Mouse (Mus musculus) small intestine, adult 2 months (tissue): ENCODE data around the gene Raf1. TPM values are rescaled to one million over a fixed set of nuclear protein-coding genes. Genes with fewer than 3 reads are reported as not detected.

Experiments used
- H3K27ac ChIP-seq: fragments of 200-500 bp; 2 replicates; pipeline ENCODE4 v1.5.1; 2012; ENCODE audit warnings: low read depth, low read length, control low read depth, inconsistent platforms; ENCODE audit not compliant: insufficient read depth
- H3K27me3 ChIP-seq: fragments of 200-500 bp; 2 replicates; pipeline ENCODE4 v1.6.1; 2012; ENCODE audit warnings: mild to moderate bottlenecking, moderate library complexity, low read length, inconsistent platforms; ENCODE audit not compliant: control insufficient read depth, insufficient read depth
- H3K36me3 ChIP-seq: fragments of 200-500 bp; 2 replicates; pipeline ENCODE4 v1.6.1; 2012; ENCODE audit warnings: mild to moderate bottlenecking, low read length, control low read depth, inconsistent platforms; ENCODE audit not compliant: control insufficient read depth, insufficient read depth
- H3K4me1 ChIP-seq: fragments of 200-500 bp; 2 replicates; pipeline ENCODE4 v1.6.1; 2012; ENCODE audit warnings: low read length, inconsistent platforms, mixed read lengths; ENCODE audit not compliant: control insufficient read depth, insufficient read depth, insufficient read length
- H3K4me3 ChIP-seq: fragments of 200-500 bp; 2 replicates; pipeline ENCODE4 v1.5.1; 2012; ENCODE audit warnings: low read depth, mild to moderate bottlenecking, control low read depth, inconsistent platforms, low read length, moderate library complexity
- CTCF ChIP-seq: fragments of 200-500 bp; IDR thresholded peaks from 2 replicates; pipeline ENCODE4 v1.5.1; 2012; ENCODE audit warnings: low read depth, mild to moderate bottlenecking, control low read depth, inconsistent platforms, low read length, moderate library complexity, mixed read lengths; ENCODE audit not compliant: insufficient replicate concordance, insufficient read length; ENCODE audit errors: extremely low read depth
- POLR2A ChIP-seq: fragments of 200-500 bp; IDR thresholded peaks from 2 replicates; pipeline ENCODE4 v1.6.1; 2012; ENCODE audit warnings: low read depth, mild to moderate bottlenecking, control low read depth, inconsistent platforms, low read length, moderate library complexity
- WGBS: fragments of 180-500 bp; shearing (Covaris S2); methylation state at CpG from one replicate; pipeline ENCODE4 v1.1.7; 2018; 5-methylcytosine and 5-hydroxymethylcytosine counted together
- polyA plus RNA-seq: library from polyadenylated mRNA; depleted of rRNA; stranded (reverse); fragments of >200 nt; gene quantifications from 2 replicates; pipeline ENCODE4 v1.2.3, GENCODE M21; 2012

The Raf1 gene
- polyA plus RNA-seq, 1 experiment, result 81.6 TPM

- 27% methylated on average over 19 of the region's 19 CpGs for WGBS
- peaks cover 9% of the 10 kb centered on the region; the same call in 1 of the 2 replicates for H3K4me1 ChIP-seq
- peak overlapping the region; percentile 86 for H3K27ac ChIP-seq
- TF ChIP-seq POLR2A (peak; percentile 33; the same call in 1 of the 2 replicates), CTCF (no peak)
- H3K36me3 ChIP-seq, result 0 out of 2 replicates have a peak, but pooled peaks cover 6% of the 10 kb centered on the region
- no peaks in the 10 kb centered on the region for H3K27me3 ChIP-seq
- peak overlapping the region; percentile 65 for H3K4me3 ChIP-seq
Observed at GRCm38 (mm10) chr6:115591692-115592359, 84.6 kb downstream of the Raf1 start.

- TF ChIP-seq CTCF (no peak), POLR2A (no peak)
- Histone ChIP-seq H3K27ac (no peak overlapping the region), H3K4me1 (peaks cover 4% of the 10 kb centered on the region; the same call in 1 of the 2 replicates), H3K36me3 (peaks cover 10% of the 10 kb centered on the region; the same call in 1 of the 2 replicates), H3K27me3 (no peaks in the 10 kb centered on the region), H3K4me3 (no peak overlapping the region)
- WGBS, result 65% methylated on average over 10 of the region's 10 CpGs
Observed at GRCm38 (mm10) chr6:115586321-115586720, 90.1 kb downstream of the Raf1 start.

GRCm38 (mm10) chr6:115584176-115584575 is 92.3 kb downstream of the Raf1 start:
- Histone ChIP-seq H3K27ac (no peak overlapping the region), H3K36me3 (peaks cover 9% of the 10 kb centered on the region; the same call in 1 of the 2 replicates), H3K4me3 (no peak overlapping the region), H3K4me1 (no peaks in the 10 kb centered on the region), H3K27me3 (no peaks in the 10 kb centered on the region)
- TF ChIP-seq POLR2A (no peak), CTCF (peak; percentile 26; the same call in 1 of the 2 replicates)
- WGBS, result 25% methylated on average over 3 of the region's 3 CpGs

- no peak overlapping the region for H3K27ac ChIP-seq
- no peaks in the 10 kb centered on the region for H3K27me3 ChIP-seq
- TF ChIP-seq POLR2A (no peak), CTCF (no peak)
- H3K36me3 ChIP-seq, result peaks cover 7% of the 10 kb centered on the region; the same call in 1 of the 2 replicates
- no peaks in the 10 kb centered on the region for H3K4me1 ChIP-seq
- no peak overlapping the region for H3K4me3 ChIP-seq
- WGBS, result 81% methylated on average over 6 of the region's 6 CpGs
Observed at GRCm38 (mm10) chr6:115583430-115584125, 92.9 kb downstream of the Raf1 start.

DNA sequence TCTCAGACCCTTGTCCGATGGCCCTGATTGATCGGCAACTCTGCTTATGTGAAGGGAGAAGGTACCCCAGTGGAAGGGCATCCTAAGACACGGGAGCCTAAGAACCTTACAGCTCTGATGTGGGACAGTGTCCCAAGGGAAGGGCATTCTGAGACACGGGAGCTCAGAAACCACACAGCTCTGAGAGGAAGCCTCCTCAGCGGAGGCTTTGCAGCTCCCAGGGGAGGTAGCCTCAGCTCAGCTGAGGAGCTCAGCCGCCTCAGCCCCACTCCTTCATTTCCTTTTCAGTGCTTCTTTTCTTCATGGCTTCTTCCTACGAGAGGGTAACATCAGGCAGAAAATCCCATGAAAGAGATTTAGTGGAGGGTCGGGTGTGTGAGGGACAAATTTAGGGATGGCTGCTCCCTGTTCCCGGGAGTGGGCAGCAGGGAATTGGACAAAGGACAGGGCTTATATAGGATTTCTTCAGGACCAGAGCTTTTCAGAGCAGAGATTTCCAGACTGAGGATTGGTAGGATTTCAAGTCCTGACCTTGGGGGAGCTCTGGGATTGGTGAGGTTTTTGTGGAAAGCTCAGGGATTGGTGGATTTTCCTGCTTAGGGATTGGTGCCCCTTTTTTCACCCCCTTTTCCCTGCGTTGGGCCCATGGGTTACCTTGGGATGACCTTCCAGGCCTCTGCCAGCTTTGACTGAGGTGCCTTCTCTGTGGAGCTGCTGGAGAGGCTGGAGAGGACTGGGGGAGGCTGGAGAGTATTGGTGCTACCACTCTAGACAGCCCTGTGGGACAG is 93.9 kb downstream of the Raf1 start:
- H3K27ac ChIP-seq, result no peak overlapping the region
- H3K4me1 ChIP-seq, result peaks cover 5% of the 10 kb centered on the region; the same call in 1 of the 2 replicates
- H3K27me3 ChIP-seq, result no peaks in the 10 kb centered on the region
- WGBS, result 85% methylated on average over 10 of the region's 10 CpGs
- H3K4me3 ChIP-seq, result no peak overlapping the region
- peaks cover 5% of the 10 kb centered on the region; the same call in 1 of the 2 replicates for H3K36me3 ChIP-seq
- TF ChIP-seq CTCF (no peak), POLR2A (no peak)

GRCm38 (mm10) chr6:115580810-115581209 is 95.6 kb downstream of the Raf1 start:
- Histone ChIP-seq H3K4me1 (peaks cover 5% of the 10 kb centered on the region; the same call in 1 of the 2 replicates), H3K27ac (no peak overlapping the region), H3K4me3 (no peak overlapping the region), H3K36me3 (peaks cover 7% of the 10 kb centered on the region), H3K27me3 (no peaks in the 10 kb centered on the region)
- TF ChIP-seq POLR2A (no peak), CTCF (no peak)
- 79% methylated on average over 3 of the region's 3 CpGs for WGBS
